Mouse (Mus musculus): ENCODE data around the gene Hivep3.

DNA sequence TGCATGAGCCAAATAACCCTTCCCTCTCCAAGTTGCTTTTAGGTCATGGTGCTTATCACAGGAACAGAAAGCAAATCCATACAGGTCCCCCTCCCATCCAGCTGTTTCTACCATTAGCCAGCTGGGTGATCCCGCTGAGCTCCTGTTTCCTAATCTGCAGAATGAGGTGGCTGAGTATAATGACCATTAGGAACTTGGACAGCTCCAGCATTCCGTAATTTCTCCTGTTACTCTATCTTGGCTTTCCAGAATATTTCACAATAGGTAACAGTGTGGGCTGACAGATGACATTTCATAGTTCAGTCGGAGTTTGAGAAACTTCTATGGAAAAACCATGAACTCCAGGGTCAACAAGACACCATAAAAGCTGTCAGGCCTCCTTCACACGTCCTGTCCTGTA, 148.8 kb downstream of the Hivep3 start:
- TF ChIP-seq EP300 (IDR thresholded peaks at IDR 0.05; ENCODE audit: low read length) = no peak
- no peak for TF ChIP-seq ELF1 (IDR thresholded peaks at IDR 0.05; ENCODE audit: low read depth, low read length)
